Mouse (Mus musculus): ENCODE measurements at regions not wholly inside any gene's neighbourhood (a gene's known extent, or its start where the extent isn't known, plus 50 kb on each side); places are given as distances from the start of the nearest gene placed in this dataset.
A peak's percentile ranks its signal among the peaks of the same experiment; 100 is the strongest.

DNA sequence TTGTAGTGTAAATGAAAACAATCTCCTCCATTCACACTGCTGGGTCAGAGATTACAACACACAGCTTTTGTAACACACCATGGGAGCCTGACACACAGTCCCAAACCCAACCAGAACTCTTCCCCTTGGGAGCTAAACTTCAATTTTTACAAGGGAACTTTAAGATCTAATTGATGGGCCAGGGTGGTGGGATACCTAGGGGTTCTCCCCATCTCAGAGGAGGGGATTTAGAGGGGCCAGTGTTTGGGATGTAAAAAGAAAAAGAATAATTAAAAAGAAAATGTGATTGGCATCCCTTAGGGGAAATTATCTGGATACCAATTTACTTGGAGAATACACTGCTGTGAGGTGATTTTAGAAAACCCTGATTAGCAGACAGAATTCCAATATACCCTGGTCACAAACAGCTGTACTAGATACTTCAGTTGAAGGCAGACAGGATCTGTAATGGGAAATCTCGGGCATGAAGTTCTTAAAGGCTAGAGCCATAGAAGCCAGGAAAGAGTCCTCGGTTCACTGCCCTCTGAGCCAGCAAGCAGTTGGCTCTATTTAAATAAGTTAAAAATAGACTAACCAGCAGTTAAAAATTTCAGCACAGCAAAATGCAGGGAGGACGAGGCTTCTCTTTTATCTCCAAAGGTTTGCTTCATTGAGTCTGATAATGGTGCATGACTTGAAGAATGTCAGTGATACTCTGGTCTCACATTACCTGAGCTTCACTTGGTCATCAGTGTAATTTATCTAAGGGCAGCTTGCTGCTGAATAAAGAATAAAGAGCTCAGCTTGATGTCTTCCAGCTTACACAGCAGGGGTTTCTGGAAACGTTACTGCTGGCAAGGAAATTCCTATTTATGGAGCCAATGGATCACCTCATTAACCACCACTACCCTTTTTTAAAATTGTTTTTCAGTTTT lies 864.6 kb downstream of the Jrkl start:
- Histone ChIP-seq H3K4me2 (ENCODE audit: low read length) (peak overlapping the region; percentile 25), H3K9me3 (ENCODE audit: control insufficient read depth, low read length) (no peaks in the 10 kb centered on the region), H3K27ac (replicated peaks in 1 of 2; ENCODE audit: control insufficient read depth in 1 of 2, insufficient read depth in 1 of 2, low read depth in 2 of 2, low read length in 2 of 2) (peak overlapping the region; percentile 62 to 75; a peak in 3 of 4 replicates), H3K36me3 (ENCODE audit: control insufficient read depth, insufficient read depth, low read length) (no peaks in the 10 kb centered on the region), H3K9ac (ENCODE audit: low read length) (no peak overlapping the region), H3K4me1 (ENCODE audit: control insufficient read depth in 2 of 2, insufficient read depth in 2 of 2, low read length in 2 of 2) (peaks cover 0 to 7% of the 10 kb centered on the region in 2 experiments; a peak in 2 of 4 replicates), H3K27me3 (ENCODE audit: control insufficient read depth, insufficient read depth, low read length) (no peaks in the 10 kb centered on the region), H3K4me3 (ENCODE audit: control insufficient read depth in 1 of 2, insufficient read depth in 1 of 2, low read depth in 1 of 2, low read length in 2 of 2) (no peak overlapping the region)
- ATAC-seq (ENCODE audit: insufficient number of reproducible peaks, insufficient read depth, low FRiP score, low read depth) = no peak
- 13% methylated on average over 4 of the region's 4 CpGs for WGBS

DNA sequence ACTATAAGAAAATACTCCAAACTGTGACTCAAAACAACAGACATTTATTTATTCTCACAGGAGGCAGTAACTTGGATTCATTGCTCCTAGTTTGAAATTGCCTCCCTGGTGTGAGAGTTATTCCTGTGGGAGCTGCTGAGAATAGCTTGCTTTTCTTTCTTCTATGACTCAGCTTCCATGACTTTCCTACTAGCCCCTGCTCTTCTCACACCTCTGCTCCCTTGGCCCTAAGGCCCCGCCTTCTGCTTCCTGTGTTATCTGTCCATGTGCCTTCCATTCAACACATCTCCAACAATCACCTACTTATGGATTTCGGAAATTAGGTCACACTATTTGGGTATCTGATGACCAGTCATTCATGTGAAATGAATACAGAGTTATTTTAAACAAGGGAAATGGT lies 865.6 kb downstream of the Jrkl start:
- peak; percentile 50; the same call in 1 of the 2 replicates for ATAC-seq (ENCODE audit: insufficient number of reproducible peaks, insufficient read depth, low FRiP score, low read depth)
- H3K4me1 ChIP-seq (ENCODE audit: control insufficient read depth in 2 of 2, insufficient read depth in 2 of 2, low read length in 2 of 2) = peaks cover 0 to 7% of the 10 kb centered on the region in 2 experiments; a peak in 2 of 4 replicates

DNA sequence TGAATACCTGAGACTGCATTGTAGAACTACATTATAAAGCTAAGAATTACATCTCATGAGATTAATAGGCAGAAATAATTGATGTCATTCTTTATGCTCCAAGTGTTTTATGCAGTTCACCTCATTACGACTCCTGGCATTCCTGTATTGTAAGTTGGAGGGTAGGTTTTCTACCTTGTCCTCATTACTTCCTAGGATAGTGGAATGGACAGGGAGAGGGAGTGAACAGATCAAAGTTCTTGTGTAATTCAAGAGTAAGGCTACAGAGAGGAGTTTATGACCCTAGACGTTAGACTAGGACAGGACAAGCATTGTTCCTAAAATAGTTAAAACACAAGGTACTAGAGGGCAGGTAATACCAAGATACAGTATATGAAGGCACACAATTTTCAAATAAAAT lies 901.3 kb downstream of the Jrkl start:
- 65% methylated on average over 2 of the region's 2 CpGs for WGBS
- H3K4me2 ChIP-seq (ENCODE audit: low read length) = no peak overlapping the region
- H3K4me3 ChIP-seq (ENCODE audit: control insufficient read depth in 1 of 2, insufficient read depth in 1 of 2, low read depth in 1 of 2, low read length in 2 of 2) = no peak overlapping the region
- no peak for ATAC-seq (ENCODE audit: insufficient number of reproducible peaks, insufficient read depth, low FRiP score, low read depth)
- H3K27me3 ChIP-seq (ENCODE audit: control insufficient read depth, insufficient read depth, low read length) = no peaks in the 10 kb centered on the region
- H3K9me3 ChIP-seq (ENCODE audit: control insufficient read depth, low read length) = no peaks in the 10 kb centered on the region
- H3K27ac ChIP-seq (replicated peaks in 1 of 2; ENCODE audit: control insufficient read depth in 1 of 2, insufficient read depth in 1 of 2, low read depth in 2 of 2, low read length in 2 of 2) = no peak overlapping the region
- no peaks in the 10 kb centered on the region for H3K4me1 ChIP-seq (ENCODE audit: control insufficient read depth in 2 of 2, insufficient read depth in 2 of 2, low read length in 2 of 2)
- H3K9ac ChIP-seq (ENCODE audit: low read length) = no peak overlapping the region
- H3K36me3 ChIP-seq (ENCODE audit: control insufficient read depth, insufficient read depth, low read length) = no peaks in the 10 kb centered on the region

More for the DNA sequence above, 865.6 kb downstream of the Jrkl start:
- 26% methylated on average over 2 of the region's 2 CpGs for WGBS
- H3K9ac ChIP-seq (ENCODE audit: low read length) = no peak overlapping the region
- H3K27me3 ChIP-seq (ENCODE audit: control insufficient read depth, insufficient read depth, low read length) = no peaks in the 10 kb centered on the region
- no peaks in the 10 kb centered on the region for H3K9me3 ChIP-seq (ENCODE audit: control insufficient read depth, low read length)
- no peak overlapping the region for H3K4me2 ChIP-seq (ENCODE audit: low read length)
- no peak overlapping the region for H3K4me3 ChIP-seq (ENCODE audit: control insufficient read depth in 1 of 2, insufficient read depth in 1 of 2, low read depth in 1 of 2, low read length in 2 of 2)
- no peaks in the 10 kb centered on the region for H3K36me3 ChIP-seq (ENCODE audit: control insufficient read depth, insufficient read depth, low read length)
- no peak overlapping the region; a peak in 1 of 4 replicates for H3K27ac ChIP-seq (replicated peaks in 1 of 2; ENCODE audit: control insufficient read depth in 1 of 2, insufficient read depth in 1 of 2, low read depth in 2 of 2, low read length in 2 of 2)

DNA sequence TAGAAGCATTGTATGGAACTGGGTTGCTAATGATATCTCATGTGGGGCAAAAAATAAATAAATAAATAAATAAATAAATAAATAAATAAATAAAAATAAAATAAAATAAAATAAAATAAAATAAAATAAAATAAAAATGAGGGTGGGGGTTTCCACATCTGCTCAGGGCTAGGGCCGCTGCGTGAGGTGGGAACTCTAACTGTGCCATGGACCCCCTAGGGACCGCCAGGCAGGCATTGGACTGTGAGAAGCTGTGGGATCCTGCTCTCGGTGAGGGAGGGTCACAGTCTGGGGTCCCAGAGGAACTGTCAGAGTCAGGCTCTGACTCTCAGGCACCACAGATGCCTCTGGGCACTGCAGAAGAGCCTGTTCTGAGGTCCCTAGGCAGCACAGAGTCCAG lies 904.2 kb downstream of the Jrkl start:
- 90% methylated on average over 4 of the region's 4 CpGs for WGBS
- H3K4me1 ChIP-seq (ENCODE audit: control insufficient read depth in 2 of 2, insufficient read depth in 2 of 2, low read length in 2 of 2) = no peaks in the 10 kb centered on the region
- ATAC-seq (ENCODE audit: insufficient number of reproducible peaks, insufficient read depth, low FRiP score, low read depth) = no peak
- no peak overlapping the region for H3K27ac ChIP-seq (replicated peaks in 1 of 2; ENCODE audit: control insufficient read depth in 1 of 2, insufficient read depth in 1 of 2, low read depth in 2 of 2, low read length in 2 of 2)
- H3K9ac ChIP-seq (ENCODE audit: low read length) = no peak overlapping the region
- H3K4me3 ChIP-seq (ENCODE audit: control insufficient read depth in 1 of 2, insufficient read depth in 1 of 2, low read depth in 1 of 2, low read length in 2 of 2) = no peak overlapping the region
- H3K9me3 ChIP-seq (ENCODE audit: control insufficient read depth, low read length) = no peaks in the 10 kb centered on the region
- no peak overlapping the region for H3K4me2 ChIP-seq (ENCODE audit: low read length)
- H3K36me3 ChIP-seq (ENCODE audit: control insufficient read depth, insufficient read depth, low read length) = no peaks in the 10 kb centered on the region
- H3K27me3 ChIP-seq (ENCODE audit: control insufficient read depth, insufficient read depth, low read length) = no peaks in the 10 kb centered on the region

DNA sequence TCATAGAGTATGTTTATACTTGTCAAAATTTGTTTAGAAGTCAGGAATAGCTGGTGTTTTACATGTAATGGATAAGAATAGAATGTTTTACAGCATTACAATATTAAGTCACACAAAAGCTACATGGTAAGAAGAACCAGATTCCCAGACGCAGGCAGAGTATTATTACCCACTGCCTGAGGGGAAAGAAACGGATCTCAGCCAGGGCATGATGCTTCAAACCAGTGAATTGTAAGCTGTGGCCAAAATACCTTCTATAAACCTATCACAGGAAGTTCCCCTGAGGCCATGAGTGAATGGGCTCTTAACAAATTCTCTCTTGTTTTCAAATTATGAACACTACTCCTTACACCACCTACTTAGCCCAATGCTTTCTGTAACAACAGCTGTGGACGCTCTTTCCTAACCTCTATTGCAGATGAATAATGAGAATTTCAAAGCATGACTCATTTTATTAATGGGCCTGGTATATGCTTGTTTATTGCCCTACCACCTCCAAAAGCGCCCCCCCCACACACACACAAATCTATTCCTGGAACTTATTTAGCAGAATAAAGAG lies 932.0 kb downstream of the Jrkl start:
- H3K4me1 ChIP-seq (ENCODE audit: control insufficient read depth in 2 of 2, insufficient read depth in 2 of 2, low read length in 2 of 2) = no peaks in the 10 kb centered on the region
- WGBS = 66% methylated on average over 4 of the region's 4 CpGs
- H3K9me3 ChIP-seq (ENCODE audit: control insufficient read depth, low read length) = 0 out of 2 replicates have a peak, but pooled peaks cover 4% of the 10 kb centered on the region
- no peaks in the 10 kb centered on the region for H3K27me3 ChIP-seq (ENCODE audit: control insufficient read depth, insufficient read depth, low read length)
- H3K27ac ChIP-seq (replicated peaks in 1 of 2; ENCODE audit: control insufficient read depth in 1 of 2, insufficient read depth in 1 of 2, low read depth in 2 of 2, low read length in 2 of 2) = no peak overlapping the region
- H3K4me2 ChIP-seq (ENCODE audit: low read length) = no peak overlapping the region
- no peak overlapping the region for H3K9ac ChIP-seq (ENCODE audit: low read length)
- no peak for ATAC-seq (ENCODE audit: insufficient number of reproducible peaks, insufficient read depth, low FRiP score, low read depth)
- no peak overlapping the region for H3K4me3 ChIP-seq (ENCODE audit: control insufficient read depth in 1 of 2, insufficient read depth in 1 of 2, low read depth in 1 of 2, low read length in 2 of 2)
- H3K36me3 ChIP-seq (ENCODE audit: control insufficient read depth, insufficient read depth, low read length) = no peaks in the 10 kb centered on the region

DNA sequence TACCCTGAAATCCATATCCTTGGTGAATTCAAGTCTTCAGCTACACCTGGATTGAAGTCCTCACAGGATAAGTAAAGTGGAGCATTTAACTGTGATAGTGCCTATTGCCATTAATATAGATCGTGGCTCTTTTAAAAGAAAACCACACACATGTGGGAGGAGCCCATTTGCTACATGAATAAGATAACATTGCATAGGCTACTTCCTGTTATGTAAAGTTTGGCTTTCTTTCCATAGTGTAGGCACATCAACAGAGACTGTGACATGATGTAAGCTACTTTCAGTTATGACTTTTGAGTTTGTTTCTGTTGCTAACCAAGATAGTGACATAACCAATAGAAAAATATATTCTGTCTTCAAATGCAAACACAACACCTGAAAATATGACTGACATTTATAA lies 932.6 kb downstream of the Jrkl start:
- WGBS = 57% methylated on average over 1 of the region's 1 CpGs

More for the DNA sequence above, 932.6 kb downstream of the Jrkl start:
- Histone ChIP-seq H3K36me3 (ENCODE audit: control insufficient read depth, insufficient read depth, low read length) (no peaks in the 10 kb centered on the region), H3K27me3 (ENCODE audit: control insufficient read depth, insufficient read depth, low read length) (no peaks in the 10 kb centered on the region), H3K4me3 (ENCODE audit: control insufficient read depth in 1 of 2, insufficient read depth in 1 of 2, low read depth in 1 of 2, low read length in 2 of 2) (no peak overlapping the region), H3K9ac (ENCODE audit: low read length) (no peak overlapping the region), H3K4me1 (ENCODE audit: control insufficient read depth in 2 of 2, insufficient read depth in 2 of 2, low read length in 2 of 2) (no peaks in the 10 kb centered on the region), H3K4me2 (ENCODE audit: low read length) (no peak overlapping the region), H3K27ac (replicated peaks in 1 of 2; ENCODE audit: control insufficient read depth in 1 of 2, insufficient read depth in 1 of 2, low read depth in 2 of 2, low read length in 2 of 2) (no peak overlapping the region), H3K9me3 (ENCODE audit: control insufficient read depth, low read length) (0 out of 2 replicates have a peak, but pooled peaks cover 4% of the 10 kb centered on the region)
- ATAC-seq (ENCODE audit: insufficient number of reproducible peaks, insufficient read depth, low FRiP score, low read depth) = no peak
